Mouse (Mus musculus): ENCODE data around the gene Ccl17. TPM values are rescaled to one million over a fixed set of nuclear protein-coding genes. Genes with fewer than 3 reads are reported as not detected.
"Not testable (repeated sequence)": the region's sequence is repeated elsewhere in the genome, so short reads cannot be mapped to it uniquely, and the experiment has no call there.

Ccl17 gene
- polyA plus RNA-seq, 1 experiment from 2014 or later = not detected

GRCm38 (mm10) chr8:94817933-94818332 lies 7.7 kb downstream of the Ccl17 start:
- Histone ChIP-seq H3K4me2 (ENCODE audit: low read depth, low read length) (no peak overlapping the region), H3K27me3 (ENCODE audit: control insufficient read depth, insufficient read depth, low read depth, low read length) (no peaks in the 10 kb centered on the region), H3K36me3 (ENCODE audit: control insufficient read depth, insufficient read depth) (peaks cover 6% of the 10 kb centered on the region), H3K9me3 (replicated peaks; ENCODE audit: control insufficient read depth, low read length) (no peaks in the 10 kb centered on the region), H3K27ac (ENCODE audit: low read length) (no peak overlapping the region), H3K4me1 (ENCODE audit: control insufficient read depth, low read depth, low read length) (peaks cover 9% of the 10 kb centered on the region), H3K9ac (ENCODE audit: low read depth, low read length) (no peak overlapping the region), H3K4me3 (ENCODE audit: low read depth, low read length) (no peak overlapping the region)
- no peak for ATAC-seq (ENCODE audit: low read depth)
- 53% methylated on average over 11 of the region's 11 CpGs for WGBS (ENCODE audit: insufficient replicate concordance)

GRCm38 (mm10) chr8:94819671-94820179 lies 9.5 kb downstream of the Ccl17 start:
- Histone ChIP-seq H3K27me3 (ENCODE audit: control insufficient read depth, insufficient read depth, low read depth, low read length) (no peaks in the 10 kb centered on the region), H3K9me3 (replicated peaks; ENCODE audit: control insufficient read depth, low read length) (no peaks in the 10 kb centered on the region), H3K36me3 (ENCODE audit: control insufficient read depth, insufficient read depth) (peaks cover 17% of the 10 kb centered on the region), H3K4me1 (ENCODE audit: control insufficient read depth, low read depth, low read length) (peaks cover 9% of the 10 kb centered on the region), H3K4me2 (ENCODE audit: low read depth, low read length) (no peak overlapping the region), H3K4me3 (ENCODE audit: low read depth, low read length) (no peak overlapping the region), H3K27ac (ENCODE audit: low read length) (no peak overlapping the region), H3K9ac (ENCODE audit: low read depth, low read length) (no peak overlapping the region)
- ATAC-seq (ENCODE audit: low read depth) = peak; percentile 41
- 39% methylated on average over 6 of the region's 6 CpGs for WGBS (ENCODE audit: insufficient replicate concordance)

GRCm38 (mm10) chr8:94820553-94820952 lies 10.3 kb downstream of the Ccl17 start:
- Histone ChIP-seq H3K4me3 (ENCODE audit: low read depth, low read length) (no peak overlapping the region), H3K4me1 (ENCODE audit: control insufficient read depth, low read depth, low read length) (peaks cover 9% of the 10 kb centered on the region), H3K27me3 (ENCODE audit: control insufficient read depth, insufficient read depth, low read depth, low read length) (no peaks in the 10 kb centered on the region), H3K4me2 (ENCODE audit: low read depth, low read length) (no peak overlapping the region), H3K9ac (ENCODE audit: low read depth, low read length) (no peak overlapping the region), H3K27ac (ENCODE audit: low read length) (no peak overlapping the region), H3K36me3 (ENCODE audit: control insufficient read depth, insufficient read depth) (peaks cover 24% of the 10 kb centered on the region), H3K9me3 (replicated peaks; ENCODE audit: control insufficient read depth, low read length) (no peaks in the 10 kb centered on the region)
- 83% methylated on average over 7 of the region's 7 CpGs for WGBS (ENCODE audit: insufficient replicate concordance)
- no peak for ATAC-seq (ENCODE audit: low read depth)

- Histone ChIP-seq H3K9ac (ENCODE audit: low read depth, low read length) (no peak overlapping the region), H3K36me3 (ENCODE audit: control insufficient read depth, insufficient read depth) (peaks cover 31% of the 10 kb centered on the region), H3K4me3 (ENCODE audit: low read depth, low read length) (no peak overlapping the region), H3K27me3 (ENCODE audit: control insufficient read depth, insufficient read depth, low read depth, low read length) (no peaks in the 10 kb centered on the region), H3K4me1 (ENCODE audit: control insufficient read depth, low read depth, low read length) (peaks cover 9% of the 10 kb centered on the region), H3K27ac (ENCODE audit: low read length) (no peak overlapping the region), H3K9me3 (replicated peaks; ENCODE audit: control insufficient read depth, low read length) (no peaks in the 10 kb centered on the region), H3K4me2 (ENCODE audit: low read depth, low read length) (no peak overlapping the region)
- WGBS (ENCODE audit: insufficient replicate concordance) = 90% methylated on average over 2 of the region's 2 CpGs
- no peak for ATAC-seq (ENCODE audit: low read depth)
Measured at GRCm38 (mm10) chr8:94821381-94821780, 11.1 kb downstream of the Ccl17 start.

- peak; percentile 59 for ATAC-seq (ENCODE audit: low read depth)
- Histone ChIP-seq H3K27ac (ENCODE audit: low read length) (no peak overlapping the region), H3K9me3 (replicated peaks; ENCODE audit: control insufficient read depth, low read length) (no peaks in the 10 kb centered on the region), H3K4me3 (ENCODE audit: low read depth, low read length) (no peak overlapping the region), H3K36me3 (ENCODE audit: control insufficient read depth, insufficient read depth) (peaks cover 36% of the 10 kb centered on the region), H3K4me1 (ENCODE audit: control insufficient read depth, low read depth, low read length) (peaks cover 9% of the 10 kb centered on the region), H3K4me2 (ENCODE audit: low read depth, low read length) (no peak overlapping the region), H3K27me3 (ENCODE audit: control insufficient read depth, insufficient read depth, low read depth, low read length) (no peaks in the 10 kb centered on the region), H3K9ac (ENCODE audit: low read depth, low read length) (no peak overlapping the region)
- WGBS (ENCODE audit: insufficient replicate concordance) = 83% methylated on average over 23 of the region's 23 CpGs
Measured at GRCm38 (mm10) chr8:94822637-94823560, 12.6 kb downstream of the Ccl17 start.

- no peak overlapping the region for H3K27ac ChIP-seq (ENCODE audit: low read length)
- H3K27me3 ChIP-seq (ENCODE audit: control insufficient read depth, insufficient read depth, low read depth, low read length) = no peaks in the 10 kb centered on the region
- H3K9ac ChIP-seq (ENCODE audit: low read depth, low read length) = no peak overlapping the region
- peaks cover 5% of the 10 kb centered on the region for H3K4me1 ChIP-seq (ENCODE audit: control insufficient read depth, low read depth, low read length)
- no peak overlapping the region for H3K4me2 ChIP-seq (ENCODE audit: low read depth, low read length)
- no peaks in the 10 kb centered on the region for H3K9me3 ChIP-seq (replicated peaks; ENCODE audit: control insufficient read depth, low read length)
- no peak overlapping the region for H3K4me3 ChIP-seq (ENCODE audit: low read depth, low read length)
- no peak for ATAC-seq (ENCODE audit: low read depth)
- WGBS (ENCODE audit: insufficient replicate concordance) = 86% methylated on average over 6 of the region's 6 CpGs
- peaks cover 43% of the 10 kb centered on the region for H3K36me3 ChIP-seq (ENCODE audit: control insufficient read depth, insufficient read depth)
Measured at GRCm38 (mm10) chr8:94825170-94825569, 14.9 kb downstream of the Ccl17 start.

- no peak overlapping the region for H3K9ac ChIP-seq (ENCODE audit: low read depth, low read length)
- ATAC-seq (ENCODE audit: low read depth) = no peak
- H3K4me1 ChIP-seq (ENCODE audit: control insufficient read depth, low read depth, low read length) = no peaks in the 10 kb centered on the region; the same call in 1 of the 2 replicates
- H3K27me3 ChIP-seq (ENCODE audit: control insufficient read depth, insufficient read depth, low read depth, low read length) = no peaks in the 10 kb centered on the region
- peaks cover 52% of the 10 kb centered on the region for H3K36me3 ChIP-seq (ENCODE audit: control insufficient read depth, insufficient read depth)
- no peak overlapping the region for H3K27ac ChIP-seq (ENCODE audit: low read length)
- 90% methylated on average over 5 of the region's 5 CpGs for WGBS (ENCODE audit: insufficient replicate concordance)
- no peak overlapping the region for H3K4me3 ChIP-seq (ENCODE audit: low read depth, low read length)
- no peaks in the 10 kb centered on the region for H3K9me3 ChIP-seq (replicated peaks; ENCODE audit: control insufficient read depth, low read length)
- no peak overlapping the region for H3K4me2 ChIP-seq (ENCODE audit: low read depth, low read length)
Measured at GRCm38 (mm10) chr8:94826210-94826609, 16.0 kb downstream of the Ccl17 start.

GRCm38 (mm10) chr8:94828284-94828683 lies 18.0 kb downstream of the Ccl17 start:
- Histone ChIP-seq H3K27me3 (ENCODE audit: control insufficient read depth, insufficient read depth, low read depth, low read length) (no peaks in the 10 kb centered on the region), H3K4me3 (ENCODE audit: low read depth, low read length) (no peak overlapping the region), H3K27ac (ENCODE audit: low read length) (no peak overlapping the region), H3K4me1 (ENCODE audit: control insufficient read depth, low read depth, low read length) (no peaks in the 10 kb centered on the region), H3K4me2 (ENCODE audit: low read depth, low read length) (no peak overlapping the region), H3K9me3 (replicated peaks; ENCODE audit: control insufficient read depth, low read length) (no peaks in the 10 kb centered on the region), H3K36me3 (ENCODE audit: control insufficient read depth, insufficient read depth) (peaks cover 52% of the 10 kb centered on the region), H3K9ac (ENCODE audit: low read depth, low read length) (no peak overlapping the region)
- ATAC-seq (ENCODE audit: low read depth) = no peak
- WGBS (ENCODE audit: insufficient replicate concordance) = 90% methylated on average over 6 of the region's 6 CpGs

- H3K27me3 ChIP-seq (ENCODE audit: control insufficient read depth, insufficient read depth, low read depth, low read length); H3K9ac ChIP-seq (ENCODE audit: low read depth, low read length); H3K9me3 ChIP-seq (replicated peaks; ENCODE audit: control insufficient read depth, low read length); ATAC-seq (ENCODE audit: low read depth); H3K27ac ChIP-seq (ENCODE audit: low read length); H3K4me2 ChIP-seq (ENCODE audit: low read depth, low read length); H3K4me3 ChIP-seq (ENCODE audit: low read depth, low read length): not testable (repeated sequence)
- 55% methylated on average over 7 of the region's 7 CpGs for WGBS (ENCODE audit: insufficient replicate concordance)
- H3K4me1 ChIP-seq (ENCODE audit: control insufficient read depth, low read depth, low read length) = peaks cover 16% of the 10 kb centered on the region
- peaks cover 20% of the 10 kb centered on the region for H3K36me3 ChIP-seq (ENCODE audit: control insufficient read depth, insufficient read depth)
Measured at GRCm38 (mm10) chr8:94833901-94834405, 23.7 kb downstream of the Ccl17 start.

All from liver, embryonic 16.5 days (tissue).